Mouse (Mus musculus) CD8-positive naive resting alpha-beta T cell, adult 2 months (primary cell): ENCODE results near the gene Olfr1066.
"Not testable (repeated sequence)": the region's sequence is repeated elsewhere in the genome, so short reads cannot be mapped to it uniquely, and the experiment has no call there.

ENCODE experiments used
- DNase-seq, 2 experiments: peaks; one replicate each; pipeline ENCODE4 v3.0.0; 2022; ENCODE audit warnings: low read depth in 2 of 2, low spot score in 2 of 2

Gene Olfr1066

DNA sequence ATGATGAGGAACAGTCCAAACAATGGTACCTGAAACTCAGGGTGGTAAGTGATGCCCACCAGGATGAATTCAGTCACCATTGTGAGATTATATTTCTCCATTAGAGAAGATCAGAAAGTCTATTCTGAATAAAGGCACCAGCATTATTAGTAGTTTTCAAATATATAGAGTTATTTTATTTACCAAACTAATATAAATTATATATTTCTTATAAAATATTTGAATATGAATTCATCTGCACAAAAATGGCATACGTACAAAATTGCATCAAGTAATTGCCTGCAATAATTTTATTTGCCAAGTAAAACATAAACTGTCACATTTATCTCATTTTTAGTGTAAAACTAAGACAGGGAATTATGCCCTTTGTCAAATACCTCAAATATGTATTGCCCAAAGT lies at the start of gene Olfr1066:
TSS of gene Olfr1066 (minus strand) at position 101 of the 400 bp plus-strand sequence.
- DNase-seq: no peak

DNA sequence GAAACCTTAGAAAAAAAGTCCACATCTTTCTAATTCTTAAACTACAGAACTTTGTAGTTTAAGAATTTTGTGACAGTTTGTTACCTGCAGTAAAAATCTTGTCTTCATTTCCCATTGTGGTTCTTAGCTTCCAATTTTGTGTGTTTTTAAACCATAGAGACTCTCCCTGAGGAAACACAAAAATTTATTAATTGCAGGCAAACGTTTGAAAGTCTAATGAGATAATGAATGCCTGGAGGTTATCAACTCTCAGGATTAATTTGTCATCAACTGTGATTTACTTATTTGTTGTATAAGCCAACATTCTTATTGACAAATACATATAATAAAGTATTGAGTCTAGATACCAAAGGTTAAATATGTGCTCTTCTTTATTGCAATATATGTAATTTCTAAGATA lies 31.2 kb upstream of the Olfr1066 start, which contains the start of gene Olfr228:
TSS of gene Olfr228 (minus strand) at position 101 of the 400 bp plus-strand sequence.
- no peak for DNase-seq

DNA sequence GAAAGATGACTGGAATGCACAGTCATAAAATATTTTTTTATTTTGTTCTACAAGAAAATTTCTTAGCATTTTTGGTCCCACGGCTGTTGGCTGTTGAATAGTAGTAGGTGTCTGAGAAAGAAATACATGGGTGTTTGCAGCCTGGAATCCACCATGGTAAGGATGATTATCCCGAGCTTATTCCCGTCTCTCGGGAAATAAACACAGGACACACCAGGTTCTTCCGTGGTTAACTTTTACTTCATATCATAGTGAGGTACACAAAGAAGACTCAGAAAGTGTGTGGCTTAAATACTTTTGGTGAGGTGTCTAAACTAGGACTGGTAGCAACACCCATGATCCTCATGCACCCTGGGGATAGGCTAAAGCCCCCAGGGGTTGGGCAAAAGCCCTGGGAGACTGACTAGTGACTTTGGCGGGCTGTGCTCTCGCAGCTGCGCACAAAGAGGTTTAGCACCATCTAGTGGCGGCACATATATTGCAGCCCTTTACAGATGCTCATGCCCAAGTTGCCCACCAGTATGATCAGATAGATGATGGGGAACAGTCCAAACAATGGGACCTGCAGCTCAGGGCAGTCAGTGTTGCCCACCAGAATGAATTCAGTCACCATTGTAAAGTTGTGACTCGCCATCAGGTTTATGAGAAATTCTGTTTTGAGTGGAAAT lies 8.5 kb upstream of the Olfr1066 start:
- no peak for DNase-seq

DNA sequence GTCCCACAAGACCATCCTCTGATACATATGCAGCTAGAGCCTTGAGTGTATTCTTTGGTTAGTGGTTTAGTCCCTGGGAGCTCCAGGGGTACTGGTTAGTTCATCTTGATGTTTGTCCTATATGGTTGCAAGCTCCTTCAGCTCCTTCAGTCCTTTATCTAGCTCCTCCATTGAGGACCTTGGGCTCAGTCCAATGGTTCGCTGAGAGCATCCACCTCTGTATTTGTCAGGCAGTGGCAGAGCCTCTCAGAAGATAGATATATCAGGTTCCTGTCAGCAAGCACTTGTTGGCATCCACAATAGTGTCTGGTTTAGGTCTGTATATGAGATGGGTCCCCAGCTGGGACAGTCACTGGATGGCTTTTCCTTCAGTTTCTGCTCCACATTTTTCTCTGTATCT lies 4.4 kb upstream of the Olfr1066 start:
- DNase-seq: no peak

DNA sequence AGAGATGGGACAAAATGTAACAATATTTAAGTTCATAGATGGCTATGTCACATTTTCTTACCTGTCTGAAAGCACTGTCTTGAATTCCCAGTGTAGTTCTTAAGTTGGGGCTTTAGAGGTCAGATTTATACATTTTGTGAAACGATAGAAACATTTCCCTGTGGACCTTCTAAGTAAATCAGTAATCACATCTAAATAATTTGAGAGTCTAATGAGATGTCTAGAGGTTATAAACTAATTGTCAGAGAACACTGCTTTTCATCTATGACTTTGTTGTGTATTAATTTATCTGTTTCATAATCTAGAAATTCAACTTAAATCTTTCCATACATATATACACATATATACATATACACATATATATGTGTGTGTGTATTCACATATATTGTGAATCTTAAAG lies 5.6 kb downstream of the Olfr1066 start, which contains the start of gene Olfr1065:
TSS of gene Olfr1065 (minus strand) at position 101 of the 400 bp plus-strand sequence.
- not testable (repeated sequence) for DNase-seq

DNA sequence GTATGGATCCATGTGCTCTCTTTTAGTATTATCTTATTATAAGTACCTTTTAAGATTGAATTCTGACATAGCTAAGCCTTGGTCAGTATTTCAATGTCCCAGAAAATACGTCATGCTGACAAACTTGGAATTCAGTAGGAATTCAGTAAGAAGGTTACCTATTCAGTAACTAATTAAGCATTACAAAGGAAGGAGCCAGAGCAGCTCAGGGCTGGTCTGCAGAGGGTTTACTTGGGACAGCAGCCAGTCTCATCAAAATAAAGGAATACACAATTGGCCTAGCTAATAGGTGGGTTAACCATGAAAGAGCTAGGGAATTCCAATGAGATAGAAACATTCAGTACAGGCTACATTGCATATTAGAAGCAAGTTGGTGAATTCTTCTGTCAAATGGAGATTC lies 14.0 kb downstream of the Olfr1066 start:
- not testable (repeated sequence) for DNase-seq

DNA sequence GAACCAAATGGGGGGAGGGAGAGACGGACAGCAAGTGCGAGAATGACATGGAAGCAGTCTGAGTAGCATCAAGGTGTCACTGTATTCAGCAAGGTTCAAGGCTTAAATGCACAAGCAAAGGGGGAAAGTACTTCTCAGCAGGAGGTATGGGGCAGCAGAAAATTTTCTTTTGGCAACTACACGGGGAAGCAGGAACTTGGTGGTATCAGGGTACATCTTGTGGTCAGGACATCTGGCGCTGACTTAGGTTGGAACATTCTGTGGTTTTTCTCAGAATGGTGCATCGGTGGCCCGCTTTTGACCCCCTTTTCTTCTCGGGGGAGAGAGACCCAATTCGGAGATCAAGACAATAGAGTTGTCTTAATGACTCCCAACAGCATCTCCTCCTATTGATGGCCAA lies 27.6 kb downstream of the Olfr1066 start:
- not testable (repeated sequence) for DNase-seq

DNA sequence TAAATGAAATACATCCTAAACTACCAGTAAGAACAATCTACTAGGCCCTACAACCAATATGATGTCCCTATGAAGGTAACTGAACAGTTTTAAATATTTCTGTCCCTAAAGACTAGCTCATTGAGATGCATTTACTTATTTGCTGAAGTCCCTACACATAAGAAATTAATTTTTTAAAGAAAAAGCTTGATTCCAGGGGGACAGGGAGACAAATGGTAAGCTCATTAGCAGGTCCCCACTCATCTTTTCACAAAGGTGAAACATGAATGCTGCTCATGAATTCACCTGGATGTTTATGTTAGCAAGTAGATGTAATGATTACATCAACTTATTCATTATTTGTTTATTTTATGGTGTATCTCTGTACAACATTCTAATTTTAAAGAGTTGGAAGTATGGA lies 29.4 kb downstream of the Olfr1066 start, which contains the start of gene Olfr1062:
TSS of gene Olfr1062 (minus strand) at position 101 of the 400 bp plus-strand sequence.
- not testable (repeated sequence) for DNase-seq

DNA sequence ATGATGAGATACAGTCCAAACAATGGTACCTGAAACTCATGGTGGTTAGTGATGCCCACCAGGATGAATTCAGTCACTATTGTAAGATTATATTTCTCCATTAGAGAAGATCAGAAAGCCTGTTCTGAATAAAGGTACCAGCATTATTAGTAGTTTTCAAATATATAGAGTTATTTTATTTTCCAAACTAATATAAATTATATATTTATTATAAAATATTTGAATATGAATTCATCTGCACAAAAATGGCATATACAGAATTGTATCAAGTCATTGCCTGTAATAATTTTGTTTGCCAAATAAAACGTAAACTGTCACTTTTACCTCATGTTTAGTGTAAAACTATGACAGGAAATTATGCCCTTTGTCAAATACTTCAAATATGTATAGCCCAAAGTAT lies 42.1 kb downstream of the Olfr1066 start, which contains the start of gene Olfr1061:
TSS of gene Olfr1061 (minus strand) at position 101 of the 400 bp plus-strand sequence.
- DNase-seq: no peak
